Mouse (Mus musculus): Measurements from ENCODE around the gene Wdr76. TPM values are rescaled to one million over a fixed set of nuclear protein-coding genes. Genes with fewer than 3 reads are reported as not detected.
A peak's percentile ranks its signal among the peaks of the same experiment; 100 is the strongest.
"Not testable (repeated sequence)": the region's sequence is repeated elsewhere in the genome, so short reads cannot be mapped to it uniquely, and the experiment has no call there.

Gene Wdr76
- polyA plus RNA-seq, 1 experiment from 2014 or later, result 6.3 TPM

DNA sequence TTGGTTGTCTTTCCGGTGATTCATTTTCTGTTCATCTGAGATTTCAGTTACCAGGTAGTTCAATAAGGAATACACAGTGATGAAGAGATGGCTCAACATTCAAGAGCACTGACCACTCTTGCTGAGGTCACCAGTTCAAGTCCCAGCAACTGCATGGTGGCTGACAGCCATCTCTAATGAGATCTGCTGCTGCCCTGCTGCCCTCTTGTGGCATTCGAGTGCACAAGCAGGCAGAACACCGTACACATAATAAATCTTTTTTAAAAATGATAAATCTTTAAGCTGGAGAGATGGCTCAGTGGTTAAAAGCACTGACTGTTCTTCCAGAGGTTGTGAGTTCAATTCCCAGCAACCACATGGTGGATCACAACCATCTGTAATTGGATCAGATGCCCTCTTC lies 26.0 kb upstream of the Wdr76 start:
- no peak overlapping the region for H3K4me2 ChIP-seq (ENCODE audit: low read depth, low read length)
- 35% methylated on average over 3 of the region's 3 CpGs for WGBS (ENCODE audit: insufficient replicate concordance)
- no peaks in the 10 kb centered on the region for H3K4me1 ChIP-seq (ENCODE audit: control insufficient read depth, low read depth, low read length)
- H3K27ac ChIP-seq (ENCODE audit: low read length), result no peak overlapping the region
- no peak overlapping the region for H3K9ac ChIP-seq (ENCODE audit: low read depth, low read length)
- no peaks in the 10 kb centered on the region for H3K9me3 ChIP-seq (replicated peaks; ENCODE audit: control insufficient read depth, low read length)
- H3K4me3 ChIP-seq (ENCODE audit: low read depth, low read length), result no peak overlapping the region
- no peaks in the 10 kb centered on the region for H3K36me3 ChIP-seq (ENCODE audit: control insufficient read depth, insufficient read depth)
- no peaks in the 10 kb centered on the region for H3K27me3 ChIP-seq (ENCODE audit: control insufficient read depth, insufficient read depth, low read depth, low read length)
- no peak for ATAC-seq (ENCODE audit: low read depth)

DNA sequence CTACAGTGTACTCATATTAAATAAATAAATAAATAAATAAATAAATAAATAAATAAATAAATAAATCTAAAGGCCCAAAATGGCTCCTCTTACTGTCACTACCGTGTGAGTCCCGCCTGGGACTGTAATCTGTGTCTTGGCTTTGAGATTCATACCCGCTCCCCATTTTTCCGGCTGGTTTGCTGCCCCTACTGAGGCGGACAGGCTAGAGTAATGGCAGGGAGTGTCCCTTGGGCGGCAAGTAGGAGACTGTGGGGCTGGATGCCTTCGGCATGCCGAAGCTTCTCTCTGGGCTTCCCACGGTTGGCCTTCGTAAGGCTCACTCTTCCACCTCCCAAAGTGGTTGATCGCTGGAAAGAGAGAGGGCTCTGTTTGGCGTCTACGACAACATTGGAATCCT lies 25.6 kb upstream of the Wdr76 start:
- not testable (repeated sequence) for H3K27me3 ChIP-seq (ENCODE audit: control insufficient read depth, insufficient read depth, low read depth, low read length); H3K36me3 ChIP-seq (ENCODE audit: control insufficient read depth, insufficient read depth); H3K9ac ChIP-seq (ENCODE audit: low read depth, low read length); H3K4me2 ChIP-seq (ENCODE audit: low read depth, low read length); H3K4me3 ChIP-seq (ENCODE audit: low read depth, low read length); H3K27ac ChIP-seq (ENCODE audit: low read length); ATAC-seq (ENCODE audit: low read depth); H3K9me3 ChIP-seq (replicated peaks; ENCODE audit: control insufficient read depth, low read length); H3K4me1 ChIP-seq (ENCODE audit: control insufficient read depth, low read depth, low read length)
- WGBS (ENCODE audit: insufficient replicate concordance), result 74% methylated on average over 13 of the region's 13 CpGs

DNA sequence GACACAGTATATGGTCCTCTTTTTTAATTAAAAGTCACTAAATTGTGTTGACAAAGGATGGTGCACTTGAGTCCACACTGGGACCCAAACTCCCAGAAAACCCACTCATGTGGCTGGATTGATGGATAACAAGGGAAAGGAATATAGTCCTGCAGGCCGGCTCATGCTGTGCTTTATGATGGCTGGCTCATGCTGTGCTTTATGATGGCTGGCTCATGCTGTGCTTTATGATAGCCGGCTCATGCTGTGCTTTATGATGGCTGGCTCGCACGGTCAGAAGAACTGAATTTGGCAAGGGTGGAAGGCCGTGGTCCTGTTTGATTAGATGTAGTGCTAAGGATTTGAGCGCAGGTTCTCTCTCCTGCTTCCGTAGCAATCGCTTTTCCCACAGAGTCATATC lies 22.9 kb upstream of the Wdr76 start:
- Histone ChIP-seq H3K9ac (ENCODE audit: low read depth, low read length) (no peak overlapping the region), H3K27me3 (ENCODE audit: control insufficient read depth, insufficient read depth, low read depth, low read length) (no peaks in the 10 kb centered on the region), H3K4me2 (ENCODE audit: low read depth, low read length) (no peak overlapping the region), H3K36me3 (ENCODE audit: control insufficient read depth, insufficient read depth) (no peaks in the 10 kb centered on the region), H3K4me3 (ENCODE audit: low read depth, low read length) (no peak overlapping the region), H3K9me3 (replicated peaks; ENCODE audit: control insufficient read depth, low read length) (no peaks in the 10 kb centered on the region), H3K4me1 (ENCODE audit: control insufficient read depth, low read depth, low read length) (no peaks in the 10 kb centered on the region), H3K27ac (ENCODE audit: low read length) (no peak overlapping the region)
- 70% methylated on average over 8 of the region's 8 CpGs for WGBS (ENCODE audit: insufficient replicate concordance)
- no peak for ATAC-seq (ENCODE audit: low read depth)

DNA sequence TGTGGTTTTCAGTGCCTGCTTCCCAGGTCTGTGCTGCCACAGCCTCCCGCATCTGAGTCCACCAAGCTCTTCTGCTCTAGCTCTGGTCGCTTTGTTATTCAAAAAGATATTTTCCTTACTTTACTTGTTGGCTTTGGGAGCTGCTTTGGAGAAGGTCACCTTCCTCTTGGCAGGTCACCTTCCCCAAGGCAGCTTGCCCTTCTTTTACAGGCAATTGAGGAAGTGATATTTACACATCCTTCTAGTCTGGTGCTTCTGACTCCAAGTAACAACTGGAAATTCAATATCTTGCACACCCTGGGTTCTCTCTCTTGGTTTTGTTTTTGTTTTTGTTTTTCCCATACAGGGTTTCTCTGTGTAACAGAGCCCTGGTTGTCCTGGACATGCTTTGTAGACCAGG lies 22.1 kb upstream of the Wdr76 start:
- H3K9ac ChIP-seq (ENCODE audit: low read depth, low read length); H3K9me3 ChIP-seq (replicated peaks; ENCODE audit: control insufficient read depth, low read length); H3K4me2 ChIP-seq (ENCODE audit: low read depth, low read length); H3K4me1 ChIP-seq (ENCODE audit: control insufficient read depth, low read depth, low read length); H3K27me3 ChIP-seq (ENCODE audit: control insufficient read depth, insufficient read depth, low read depth, low read length); H3K36me3 ChIP-seq (ENCODE audit: control insufficient read depth, insufficient read depth); H3K4me3 ChIP-seq (ENCODE audit: low read depth, low read length); H3K27ac ChIP-seq (ENCODE audit: low read length); ATAC-seq (ENCODE audit: low read depth): not testable (repeated sequence)
- WGBS (ENCODE audit: insufficient replicate concordance), result 70% methylated on average over 1 of the region's 2 CpGs

DNA sequence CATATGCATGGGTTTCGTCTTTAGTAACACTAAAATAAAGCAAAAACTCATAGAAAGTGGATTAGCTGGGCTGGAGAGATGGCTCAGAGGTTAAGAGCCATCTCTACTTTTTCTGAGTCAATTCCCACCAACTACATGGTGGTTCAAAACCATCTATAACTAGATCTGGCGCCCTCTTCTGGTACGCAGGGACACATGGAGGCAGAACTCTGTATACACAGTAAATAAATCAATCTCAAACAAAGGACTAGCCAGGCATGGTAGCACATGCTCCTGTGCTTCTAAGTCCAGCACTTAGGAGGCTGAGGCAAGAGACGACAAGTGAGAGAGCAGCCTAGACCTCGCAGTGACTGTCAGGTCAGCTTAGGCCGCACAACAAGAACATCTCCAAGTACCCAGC lies 5.0 kb upstream of the Wdr76 start:
- H3K4me3 ChIP-seq (ENCODE audit: low read depth, low read length); H3K36me3 ChIP-seq (ENCODE audit: control insufficient read depth, insufficient read depth); H3K27ac ChIP-seq (ENCODE audit: low read length); ATAC-seq (ENCODE audit: low read depth); H3K27me3 ChIP-seq (ENCODE audit: control insufficient read depth, insufficient read depth, low read depth, low read length); H3K9ac ChIP-seq (ENCODE audit: low read depth, low read length); H3K9me3 ChIP-seq (replicated peaks; ENCODE audit: control insufficient read depth, low read length); H3K4me2 ChIP-seq (ENCODE audit: low read depth, low read length); H3K4me1 ChIP-seq (ENCODE audit: control insufficient read depth, low read depth, low read length): not testable (repeated sequence)
- WGBS (ENCODE audit: insufficient replicate concordance), result 50% methylated on average over 2 of the region's 6 CpGs

DNA sequence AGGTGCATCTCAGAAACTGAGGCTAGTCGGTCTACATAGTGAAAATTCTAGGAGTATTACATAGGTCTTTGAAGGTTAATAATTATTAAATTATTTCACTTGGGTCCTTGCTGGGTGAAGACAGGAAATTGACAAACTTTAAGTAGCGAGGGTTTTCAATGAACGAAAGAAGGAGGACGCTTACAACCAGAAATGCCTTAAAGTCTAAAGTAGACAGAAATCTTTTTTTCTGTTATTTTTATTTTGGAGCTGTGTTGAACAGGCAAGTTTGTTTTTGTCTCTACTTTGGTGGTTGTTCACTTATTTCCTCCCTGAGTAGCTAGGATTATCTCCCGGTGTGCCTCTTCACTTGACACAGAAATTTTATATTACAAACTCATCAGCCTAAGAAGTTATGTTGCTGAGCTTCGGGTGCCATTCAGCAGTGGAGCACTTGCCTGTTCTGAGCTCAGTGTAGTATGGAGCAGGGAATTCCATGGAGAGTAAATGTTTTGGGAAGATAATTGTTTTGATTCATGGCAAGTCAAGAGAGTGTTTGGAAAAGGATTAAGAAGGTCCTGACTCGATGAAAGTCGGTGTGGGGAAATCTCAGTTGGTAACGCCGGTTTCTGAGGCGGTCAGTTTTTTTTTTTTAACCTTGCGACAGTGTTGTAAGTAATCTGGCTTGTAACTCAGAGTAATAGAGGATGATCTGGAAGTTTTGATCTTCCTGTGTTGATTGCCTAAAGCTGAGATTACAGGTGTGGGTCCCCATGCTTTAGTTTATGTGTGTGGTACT lies 839 bp downstream of the Wdr76 start:
- no peaks in the 10 kb centered on the region for H3K9me3 ChIP-seq (replicated peaks; ENCODE audit: control insufficient read depth, low read length)
- H3K4me2 ChIP-seq (ENCODE audit: low read depth, low read length), result peak overlapping the region; percentile 74
- peak overlapping the region; percentile 78 for H3K4me3 ChIP-seq (ENCODE audit: low read depth, low read length)
- H3K27ac ChIP-seq (ENCODE audit: low read length), result 0 out of 2 replicates have a peak overlapping the region, but pooled peaks have one; percentile 4
- peaks cover 19% of the 10 kb centered on the region for H3K4me1 ChIP-seq (ENCODE audit: control insufficient read depth, low read depth, low read length)
- H3K9ac ChIP-seq (ENCODE audit: low read depth, low read length), result peak overlapping the region; percentile 84
- no peaks in the 10 kb centered on the region for H3K27me3 ChIP-seq (ENCODE audit: control insufficient read depth, insufficient read depth, low read depth, low read length)
- no peak for ATAC-seq (ENCODE audit: low read depth)
- peaks cover 14% of the 10 kb centered on the region for H3K36me3 ChIP-seq (ENCODE audit: control insufficient read depth, insufficient read depth)
- WGBS (ENCODE audit: insufficient replicate concordance), result 3% methylated on average over 12 of the region's 12 CpGs

DNA sequence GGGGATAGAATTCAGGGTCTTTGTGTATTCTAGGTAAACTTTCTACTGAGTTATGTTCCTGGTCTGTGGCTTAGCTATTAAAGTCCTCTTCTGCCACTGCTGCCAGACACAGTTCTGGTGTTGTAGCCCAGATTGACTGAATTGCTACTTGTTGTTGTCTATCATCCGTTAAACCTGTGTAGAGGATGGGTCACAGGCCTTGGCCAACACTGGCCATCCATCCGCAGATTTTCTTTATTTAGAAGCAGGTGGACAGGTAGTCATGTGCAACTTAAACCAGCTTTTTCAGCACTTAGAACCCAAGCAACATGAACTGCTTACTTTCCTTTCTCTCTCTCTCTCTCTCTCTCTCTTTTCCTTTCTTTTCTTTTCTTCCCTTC lies 1.4 kb downstream of the Wdr76 start:
- H3K4me1 ChIP-seq (ENCODE audit: control insufficient read depth, low read depth, low read length), result peaks cover 19% of the 10 kb centered on the region
- H3K4me3 ChIP-seq (ENCODE audit: low read depth, low read length), result peak overlapping the region; percentile 78
- H3K9ac ChIP-seq (ENCODE audit: low read depth, low read length), result peak overlapping the region; percentile 84
- 0 out of 2 replicates have a peak overlapping the region, but pooled peaks have one; percentile 4 for H3K27ac ChIP-seq (ENCODE audit: low read length)
- peak overlapping the region; percentile 74 for H3K4me2 ChIP-seq (ENCODE audit: low read depth, low read length)
- H3K9me3 ChIP-seq (replicated peaks; ENCODE audit: control insufficient read depth, low read length), result no peaks in the 10 kb centered on the region
- peaks cover 14% of the 10 kb centered on the region for H3K36me3 ChIP-seq (ENCODE audit: control insufficient read depth, insufficient read depth)
- H3K27me3 ChIP-seq (ENCODE audit: control insufficient read depth, insufficient read depth, low read depth, low read length), result no peaks in the 10 kb centered on the region
- ATAC-seq (ENCODE audit: low read depth), result no peak
- WGBS (ENCODE audit: insufficient replicate concordance), result 53% methylated on average over 2 of the region's 2 CpGs

DNA sequence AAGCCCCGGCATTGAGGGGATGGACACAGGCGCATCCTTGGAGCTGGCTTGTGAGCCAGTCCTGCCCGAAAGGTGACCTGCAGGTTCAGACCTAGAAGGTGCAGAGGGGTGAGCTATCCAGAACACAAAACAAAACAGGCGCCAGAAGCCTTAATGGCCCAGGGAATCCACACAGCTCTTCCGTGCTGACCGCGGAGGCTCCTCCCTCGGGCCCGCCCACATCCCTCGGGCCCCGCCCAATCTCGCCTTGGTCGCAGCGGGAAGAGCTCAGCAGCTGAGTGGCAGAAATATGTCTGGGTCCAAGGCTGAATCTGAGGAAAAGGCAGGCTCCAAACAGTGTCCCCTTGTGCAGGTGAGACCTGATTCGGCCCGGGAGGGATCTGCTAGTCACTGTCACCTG lies 3.1 kb downstream of the Wdr76 start:
- Histone ChIP-seq H3K27ac (ENCODE audit: low read length) (no peak overlapping the region), H3K4me1 (ENCODE audit: control insufficient read depth, low read depth, low read length) (peaks cover 19% of the 10 kb centered on the region)
- peak; percentile 62 for ATAC-seq (ENCODE audit: low read depth)

DNA sequence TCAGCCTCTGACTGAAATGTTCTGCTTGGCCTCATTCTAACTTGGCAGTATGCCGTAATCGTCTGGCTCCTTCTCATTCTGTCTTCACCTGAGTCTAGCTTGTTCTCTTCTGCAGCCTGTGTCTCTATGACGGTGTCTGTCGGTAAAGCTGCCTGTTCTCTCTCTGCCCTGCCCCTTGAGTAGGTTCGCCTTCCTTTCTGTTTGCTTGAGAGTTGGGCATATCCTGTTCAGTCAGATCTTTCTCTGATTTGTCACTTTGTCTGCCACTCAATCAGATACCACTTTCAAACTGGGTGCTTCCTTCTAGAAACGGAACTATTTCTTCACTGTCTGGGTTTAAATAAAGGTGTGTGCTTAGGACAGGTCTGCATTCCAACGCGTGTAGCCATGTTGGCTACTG lies 4.9 kb downstream of the Wdr76 start:
- no peaks in the 10 kb centered on the region for H3K27me3 ChIP-seq (ENCODE audit: control insufficient read depth, insufficient read depth, low read depth, low read length)
- H3K9me3 ChIP-seq (replicated peaks; ENCODE audit: control insufficient read depth, low read length), result no peaks in the 10 kb centered on the region
- WGBS (ENCODE audit: insufficient replicate concordance), result 76% methylated on average over 8 of the region's 8 CpGs
- H3K4me3 ChIP-seq (ENCODE audit: low read depth, low read length), result no peak overlapping the region
- H3K4me2 ChIP-seq (ENCODE audit: low read depth, low read length), result no peak overlapping the region
- H3K4me1 ChIP-seq (ENCODE audit: control insufficient read depth, low read depth, low read length), result peaks cover 19% of the 10 kb centered on the region
- no peak overlapping the region for H3K9ac ChIP-seq (ENCODE audit: low read depth, low read length)
- H3K36me3 ChIP-seq (ENCODE audit: control insufficient read depth, insufficient read depth), result peaks cover 22% of the 10 kb centered on the region
- no peak overlapping the region for H3K27ac ChIP-seq (ENCODE audit: low read length)
- ATAC-seq (ENCODE audit: low read depth), result no peak

More for the DNA sequence above, 3.1 kb downstream of the Wdr76 start:
- Histone ChIP-seq H3K9me3 (replicated peaks; ENCODE audit: control insufficient read depth, low read length) (no peaks in the 10 kb centered on the region), H3K4me3 (ENCODE audit: low read depth, low read length) (peak overlapping the region; percentile 58), H3K36me3 (ENCODE audit: control insufficient read depth, insufficient read depth) (peaks cover 16% of the 10 kb centered on the region), H3K9ac (ENCODE audit: low read depth, low read length) (peak overlapping the region; percentile 58), H3K27me3 (ENCODE audit: control insufficient read depth, insufficient read depth, low read depth, low read length) (no peaks in the 10 kb centered on the region), H3K4me2 (ENCODE audit: low read depth, low read length) (peak overlapping the region; percentile 56)
- 16% methylated on average over 16 of the region's 16 CpGs for WGBS (ENCODE audit: insufficient replicate concordance)

Measured in liver, embryonic 16.5 days (tissue).